Mouse (Mus musculus): ENCODE results near the gene Mageb5. TPM values are rescaled to one million over a fixed set of nuclear protein-coding genes. Genes with fewer than 3 reads are reported as not detected.
"Not testable (repeated sequence)": the region's sequence is repeated elsewhere in the genome, so short reads cannot be mapped to it uniquely, and the experiment has no call there.

Mageb5 gene
- total RNA-seq (2022), result not detected

GRCm38 (mm10) chrX:91782918-91783317 lies at the start of gene Mageb5:
TSS of gene Mageb5 (minus strand) at chrX:91783018.
- DNase-seq, result not testable (repeated sequence)

- DNase-seq, result not testable (repeated sequence)
Measured at GRCm38 (mm10) chrX:91759591-91760226, 23.1 kb downstream of the Mageb5 start.

Other genes starting within 250 kb of the Mageb5 start
- gene 1700084M14Rik, start 207.1 kb downstream of the Mageb5 start, total RNA-seq (2022), result not detected
- not detected for gene Gm14781, start 150.8 kb downstream of the Mageb5 start, total RNA-seq (2022)
- gene Mageb1, start 233.3 kb upstream of the Mageb5 start, total RNA-seq (2022), result not detected

All from adrenal gland, adult 8-10 months (tissue).